Mouse (Mus musculus): ENCODE results near the gene Prkce. TPM values are rescaled to one million over a fixed set of nuclear protein-coding genes. Genes with fewer than 3 reads are reported as not detected.
A peak's percentile ranks its signal among the peaks of the same experiment; 100 is the strongest.

Prkce gene
- total and polyA plus RNA-seq, 2 experiments from 2014 or later, result 91.3 to 94.3 TPM

GRCm38 (mm10) chr17:86414608-86415007 lies 247.0 kb downstream of the Prkce start:
- DNase-seq (no peak), ATAC-seq (no peak)
- 79% methylated on average over 8 of the region's 8 CpGs for WGBS
- H3K27me3 ChIP-seq (ENCODE audit: insufficient read depth, low read length), result no peaks in the 10 kb centered on the region
- no peaks in the 10 kb centered on the region for H3K9me3 ChIP-seq (ENCODE audit: low read length)
- H3K4me2 ChIP-seq (ENCODE audit: low read depth), result no peak overlapping the region
- H3K36me3 ChIP-seq (ENCODE audit: insufficient read depth), result no peaks in the 10 kb centered on the region
- no peak overlapping the region for H3K4me3 ChIP-seq (ENCODE audit: low read depth, low read length)
- H3K27ac ChIP-seq (ENCODE audit: low read depth, low read length), result peak overlapping the region; percentile 0; the same call in 1 of the 2 replicates
- peaks cover 44% of the 10 kb centered on the region for H3K4me1 ChIP-seq (ENCODE audit: insufficient read depth)
- no peak for TF ChIP-seq CTCF (IDR thresholded peaks at IDR 0.05; ENCODE audit: low read depth)
- H3K9ac ChIP-seq, result no peak overlapping the region

- H3K36me3 ChIP-seq (ENCODE audit: insufficient read depth), result no peaks in the 10 kb centered on the region
- peak overlapping the region; percentile 79 for H3K27ac ChIP-seq (ENCODE audit: low read depth, low read length)
- H3K9me3 ChIP-seq (ENCODE audit: low read length), result no peaks in the 10 kb centered on the region
- H3K4me1 ChIP-seq (ENCODE audit: insufficient read depth), result peaks cover 35% of the 10 kb centered on the region
- DNase-seq, result peak; percentile 83
- TF ChIP-seq CTCF (IDR thresholded peaks at IDR 0.05; ENCODE audit: low read depth), result no peak
- no peaks in the 10 kb centered on the region for H3K27me3 ChIP-seq (ENCODE audit: insufficient read depth, low read length)
- H3K4me2 ChIP-seq (ENCODE audit: low read depth), result no peak overlapping the region
- 57% methylated on average over 7 of the region's 7 CpGs for WGBS
- H3K9ac ChIP-seq, result no peak overlapping the region
- no peak overlapping the region for H3K4me3 ChIP-seq (ENCODE audit: low read depth, low read length)
- ATAC-seq, result peak; percentile 91
Observed at GRCm38 (mm10) chr17:86415989-86416388, 248.4 kb downstream of the Prkce start.

DNA sequence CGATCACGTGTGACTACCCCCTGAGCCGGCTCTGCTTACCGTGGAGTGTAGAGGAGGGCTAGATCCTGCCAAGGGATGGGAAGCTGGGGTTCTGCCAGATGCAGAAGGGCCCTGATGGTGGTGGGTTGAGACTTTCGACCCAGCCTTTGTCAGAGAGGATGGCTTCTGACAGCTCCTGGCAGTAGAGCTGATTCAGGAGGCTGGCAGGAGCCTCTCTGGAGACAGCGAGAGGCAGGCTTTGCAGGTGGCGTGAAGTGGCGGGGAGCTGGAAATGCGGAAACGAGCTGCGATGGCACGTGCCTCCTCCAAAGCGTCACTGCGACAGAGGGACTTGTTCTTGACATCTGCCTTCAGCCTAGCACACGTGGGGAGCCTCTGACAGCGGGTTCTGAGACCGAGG lies 250.7 kb downstream of the Prkce start:
- no peak overlapping the region for H3K4me3 ChIP-seq (ENCODE audit: low read depth, low read length)
- 71% methylated on average over 17 of the region's 17 CpGs for WGBS
- no peak overlapping the region for H3K4me2 ChIP-seq (ENCODE audit: low read depth)
- no peaks in the 10 kb centered on the region for H3K9me3 ChIP-seq (ENCODE audit: low read length)
- no peaks in the 10 kb centered on the region for H3K27me3 ChIP-seq (ENCODE audit: insufficient read depth, low read length)
- H3K9ac ChIP-seq, result no peak overlapping the region
- DNase-seq (peak; percentile 57), ATAC-seq (peak; percentile 44; the same call in 1 of the 2 replicates)
- H3K27ac ChIP-seq (ENCODE audit: low read depth, low read length), result peak overlapping the region; percentile 45; the same call in 1 of the 2 replicates
- no peak for TF ChIP-seq CTCF (IDR thresholded peaks at IDR 0.05; ENCODE audit: low read depth)
- no peaks in the 10 kb centered on the region for H3K36me3 ChIP-seq (ENCODE audit: insufficient read depth)
- H3K4me1 ChIP-seq (ENCODE audit: insufficient read depth), result peaks cover 22% of the 10 kb centered on the region

GRCm38 (mm10) chr17:86419199-86419598 lies 251.6 kb downstream of the Prkce start:
- Histone ChIP-seq H3K36me3 (ENCODE audit: insufficient read depth) (no peaks in the 10 kb centered on the region), H3K9me3 (ENCODE audit: low read length) (no peaks in the 10 kb centered on the region), H3K9ac (no peak overlapping the region), H3K4me3 (ENCODE audit: low read depth, low read length) (no peak overlapping the region), H3K4me2 (ENCODE audit: low read depth) (no peak overlapping the region), H3K27me3 (ENCODE audit: insufficient read depth, low read length) (no peaks in the 10 kb centered on the region), H3K4me1 (ENCODE audit: insufficient read depth) (peaks cover 22% of the 10 kb centered on the region), H3K27ac (ENCODE audit: low read depth, low read length) (0 out of 2 replicates have a peak overlapping the region, but pooled peaks have one; percentile 45)
- no peak for TF ChIP-seq CTCF (IDR thresholded peaks at IDR 0.05; ENCODE audit: low read depth)
- WGBS, result 88% methylated on average over 6 of the region's 6 CpGs
- DNase-seq (no peak), ATAC-seq (no peak)

DNA sequence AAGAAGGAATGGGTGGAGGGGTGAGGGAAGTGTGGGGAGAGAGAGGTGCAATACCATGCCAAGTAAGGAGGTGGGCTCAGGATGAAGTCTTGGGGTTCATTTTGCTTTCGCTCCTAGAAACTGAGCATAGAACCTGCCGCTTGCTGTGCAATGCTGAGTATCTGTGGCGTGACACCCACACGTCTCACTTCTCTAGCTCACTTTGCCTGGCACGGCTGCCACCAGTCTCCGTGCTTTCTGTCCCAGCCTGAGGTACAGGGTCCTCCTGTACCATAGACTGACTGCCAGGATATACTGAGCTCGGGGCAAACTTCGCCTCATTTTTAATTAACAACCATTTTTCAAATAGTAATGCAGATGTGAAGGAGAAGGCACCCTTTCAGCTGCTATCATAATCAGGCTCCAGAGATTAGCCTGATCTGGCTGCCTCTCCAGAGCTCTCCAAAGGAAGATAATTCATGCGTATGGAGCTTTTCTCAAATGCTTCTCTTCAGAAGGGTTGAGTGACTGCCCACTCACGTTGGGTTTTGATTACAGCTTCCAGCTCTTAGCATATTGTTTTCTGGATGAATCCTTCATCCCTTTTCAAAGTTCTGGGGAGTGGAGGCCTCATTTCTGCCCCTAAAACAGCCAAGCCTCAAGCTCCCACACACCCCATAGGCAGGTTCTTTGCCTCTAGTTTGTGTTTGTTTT lies 253.2 kb downstream of the Prkce start:
- H3K9me3 ChIP-seq (ENCODE audit: low read length), result no peaks in the 10 kb centered on the region
- H3K27me3 ChIP-seq (ENCODE audit: insufficient read depth, low read length), result no peaks in the 10 kb centered on the region
- DNase-seq (no peak), ATAC-seq (no peak)
- H3K27ac ChIP-seq (ENCODE audit: low read depth, low read length), result peak overlapping the region; percentile 21; the same call in 1 of the 2 replicates
- H3K9ac ChIP-seq, result no peak overlapping the region
- no peak overlapping the region for H3K4me3 ChIP-seq (ENCODE audit: low read depth, low read length)
- H3K4me2 ChIP-seq (ENCODE audit: low read depth), result no peak overlapping the region
- H3K36me3 ChIP-seq (ENCODE audit: insufficient read depth), result no peaks in the 10 kb centered on the region
- TF ChIP-seq CTCF (IDR thresholded peaks at IDR 0.05; ENCODE audit: low read depth), result no peak
- H3K4me1 ChIP-seq (ENCODE audit: insufficient read depth), result peaks cover 21% of the 10 kb centered on the region
- 55% methylated on average over 10 of the region's 10 CpGs for WGBS

GRCm38 (mm10) chr17:86422023-86422422 lies 254.4 kb downstream of the Prkce start:
- Histone ChIP-seq H3K4me2 (ENCODE audit: low read depth) (no peak overlapping the region), H3K4me3 (ENCODE audit: low read depth, low read length) (no peak overlapping the region), H3K27me3 (ENCODE audit: insufficient read depth, low read length) (no peaks in the 10 kb centered on the region), H3K27ac (ENCODE audit: low read depth, low read length) (no peak overlapping the region), H3K4me1 (ENCODE audit: insufficient read depth) (peaks cover 9% of the 10 kb centered on the region; the same call in 1 of the 2 replicates), H3K9ac (no peak overlapping the region), H3K9me3 (ENCODE audit: low read length) (no peaks in the 10 kb centered on the region), H3K36me3 (ENCODE audit: insufficient read depth) (no peaks in the 10 kb centered on the region)
- 83% methylated on average over 4 of the region's 4 CpGs for WGBS
- no peak for TF ChIP-seq CTCF (IDR thresholded peaks at IDR 0.05; ENCODE audit: low read depth)
- ATAC-seq (no peak), DNase-seq (no peak)

GRCm38 (mm10) chr17:86429877-86430276 lies 262.3 kb downstream of the Prkce start:
- no peak overlapping the region for H3K4me2 ChIP-seq (ENCODE audit: low read depth)

More at GRCm38 (mm10) chr17:86429877-86430276, 262.3 kb downstream of the Prkce start:
- peak; percentile 23 for ATAC-seq
- Histone ChIP-seq H3K36me3 (ENCODE audit: insufficient read depth) (no peaks in the 10 kb centered on the region), H3K4me3 (ENCODE audit: low read depth, low read length) (no peak overlapping the region), H3K9me3 (ENCODE audit: low read length) (no peaks in the 10 kb centered on the region), H3K27ac (ENCODE audit: low read depth, low read length) (no peak overlapping the region), H3K9ac (no peak overlapping the region), H3K27me3 (ENCODE audit: insufficient read depth, low read length) (no peaks in the 10 kb centered on the region), H3K4me1 (ENCODE audit: insufficient read depth) (no peaks in the 10 kb centered on the region)
- DNase-seq, result no peak
- WGBS, result 73% methylated on average over 6 of the region's 6 CpGs
- TF ChIP-seq CTCF (IDR thresholded peaks at IDR 0.05; ENCODE audit: low read depth), result no peak

All from forebrain, postnatal 0 days (tissue).